Mouse (Mus musculus) heart, embryonic 14.5 days (tissue): Measurements from ENCODE around the gene Taf6l. TPM values are rescaled to one million over a fixed set of nuclear protein-coding genes. Genes with fewer than 3 reads are reported as not detected.
A peak's percentile ranks its signal among the peaks of the same experiment; 100 is the strongest.
"Not testable (repeated sequence)": the region's sequence is repeated elsewhere in the genome, so short reads cannot be mapped to it uniquely, and the experiment has no call there.

Source experiments
- ATAC-seq: fragments of 200-750 bp; cut with Nextera tagmentation; 2 replicates; pipeline ENCODE4 v1.8.0; 2017; ENCODE audit warnings: low read depth, moderate TSS enrichment; ENCODE audit not compliant: insufficient number of reproducible peaks, insufficient read depth, low FRiP score
- H3K27ac ChIP-seq, 2 experiments: fragments of 200-500 bp in 1 of 2; fragments of 300-500 bp in 1 of 2; sonication (generic) in 1 of 2; replicated peaks in 1 of 2; 2 replicates each; pipeline ENCODE4 v1.5.1; 2012 to 2014; ENCODE audit warnings: low read depth in 2 of 2, low read length in 2 of 2, control low read depth in 1 of 2, mild to moderate bottlenecking in 1 of 2, mixed read lengths in 1 of 2; ENCODE audit not compliant: control insufficient read depth in 1 of 2, insufficient read depth in 1 of 2
- H3K27me3 ChIP-seq: fragments of 300-500 bp; sonication (generic); 2 replicates; pipeline ENCODE4 v1.6.1; 2014; ENCODE audit warnings: mild to moderate bottlenecking, low read length, control low read depth; ENCODE audit not compliant: control insufficient read depth, insufficient read depth
- H3K36me3 ChIP-seq: fragments of 300-500 bp; sonication (generic); 2 replicates; pipeline ENCODE4 v1.6.1; 2014; ENCODE audit warnings: mild to moderate bottlenecking, control low read depth, low read length, mixed read lengths; ENCODE audit not compliant: control insufficient read depth, insufficient read depth
- H3K4me1 ChIP-seq, 2 experiments: fragments of 200-500 bp in 1 of 2; fragments of 300-500 bp in 1 of 2; sonication (generic) in 1 of 2; 2 replicates each; pipeline ENCODE4 v1.6.1; 2012 to 2014; ENCODE audit warnings: low read length in 2 of 2, control low read depth in 1 of 2, mixed read lengths in 1 of 2; ENCODE audit not compliant: control insufficient read depth in 2 of 2, insufficient read depth in 2 of 2
- H3K4me2 ChIP-seq: fragments of 300-500 bp; sonication (generic); 2 replicates; pipeline ENCODE4 v1.6.1; 2014; ENCODE audit warnings: mild to moderate bottlenecking, low read length
- H3K4me3 ChIP-seq, 2 experiments: fragments of 200-500 bp in 1 of 2; fragments of 300-500 bp in 1 of 2; sonication (generic) in 1 of 2; 2 replicates each; pipeline ENCODE4 v1.5.1; 2012 to 2014; ENCODE audit warnings: low read length in 2 of 2, mild to moderate bottlenecking in 2 of 2, control low read depth in 1 of 2, low read depth in 1 of 2, moderate library complexity in 1 of 2; ENCODE audit not compliant: control insufficient read depth in 1 of 2, insufficient read depth in 1 of 2
- H3K9ac ChIP-seq: fragments of 300-500 bp; sonication (generic); 2 replicates; pipeline ENCODE4 v1.6.1; 2014; ENCODE audit warnings: mild to moderate bottlenecking, low read length
- H3K9me3 ChIP-seq: fragments of 300-500 bp; sonication (generic); 2 replicates; pipeline ENCODE4 v1.6.1; 2016; ENCODE audit warnings: low read length, control low read depth; ENCODE audit not compliant: control insufficient read depth
- WGBS: fragments of 180-500 bp; shearing (Covaris S2); extraction: QIAGEN DNeasy Blood & Tissue Kit; methylation state at CpG from one replicate; pipeline ENCODE4 v1.1.7; 2014; 5-methylcytosine and 5-hydroxymethylcytosine counted together
- polyA plus RNA-seq: library from polyadenylated mRNA; unstranded; fragments of >200 nt; fragmentation: Nextera tagmentation; extraction: Ambion mirVana; gene quantifications from 2 replicates; pipeline ENCODE4 v1.2.1, GENCODE M21; 2014

Gene Taf6l
- polyA plus RNA-seq, 1 experiment from 2014 or later = 10.9 TPM

GRCm38 (mm10) chr19:8735389-8736159 is 50.6 kb downstream of the Taf6l start, which contains the start of gene Wdr74:
TSS of gene Wdr74 (plus strand) at chr19:8735827.
- H3K36me3 ChIP-seq = peaks cover 32% of the 10 kb centered on the region
- peak within 1 kb of the TSS; percentile 87 for H3K9ac ChIP-seq
- ATAC-seq = peak; percentile 84
- H3K27me3 ChIP-seq = no peaks in the 10 kb centered on the region
- peaks cover 1 to 11% of the 10 kb centered on the region in 2 experiments; a peak in 3 of 4 replicates for H3K4me1 ChIP-seq
- peak within 1 kb of the TSS; percentile 95 for H3K4me2 ChIP-seq
- 1% methylated on average over 32 of the region's 32 CpGs for WGBS
- H3K4me3 ChIP-seq = peak within 1 kb of the TSS; percentile 65 to 93
- H3K27ac ChIP-seq = peak within 1 kb of the TSS; percentile 42 to 76
- H3K9me3 ChIP-seq = no peaks in the 10 kb centered on the region

GRCm38 (mm10) chr19:8734334-8734733 is 51.9 kb downstream of the Taf6l start:
- no peak overlapping the region for H3K27ac ChIP-seq
- peaks cover 20% of the 10 kb centered on the region for H3K36me3 ChIP-seq
- 44% methylated on average over 3 of the region's 3 CpGs for WGBS
- H3K4me1 ChIP-seq = peaks cover 0 to 9% of the 10 kb centered on the region in 2 experiments; a peak in 2 of 4 replicates
- no peak for ATAC-seq
- no peak overlapping the region for H3K9ac ChIP-seq
- no peak overlapping the region for H3K4me3 ChIP-seq
- H3K9me3 ChIP-seq = no peaks in the 10 kb centered on the region
- H3K27me3 ChIP-seq = no peaks in the 10 kb centered on the region
- no peak overlapping the region for H3K4me2 ChIP-seq

- H3K27me3 ChIP-seq, H3K4me2 ChIP-seq, ATAC-seq, H3K27ac ChIP-seq, H3K9ac ChIP-seq, H3K9me3 ChIP-seq, H3K4me3 ChIP-seq: not testable (repeated sequence)
- H3K4me1 ChIP-seq = peaks cover 0 to 17% of the 10 kb centered on the region in 2 experiments; a peak in 3 of 4 replicates
- 45% methylated on average over 3 of the region's 3 CpGs for WGBS
- H3K36me3 ChIP-seq = peaks cover 30% of the 10 kb centered on the region
Measured at GRCm38 (mm10) chr19:8728335-8729099, 57.7 kb downstream of the Taf6l start.

GRCm38 (mm10) chr19:8727495-8728114 is 58.6 kb downstream of the Taf6l start:
- peaks cover 30% of the 10 kb centered on the region for H3K36me3 ChIP-seq
- WGBS = 26% methylated on average over 5 of the region's 5 CpGs
- ATAC-seq = no peak

GRCm38 (mm10) chr19:8726609-8727390 is 59.4 kb downstream of the Taf6l start:
- Histone ChIP-seq H3K4me2 (no peak overlapping the region), H3K27me3 (no peaks in the 10 kb centered on the region), H3K9ac (no peak overlapping the region), H3K36me3 (peaks cover 30% of the 10 kb centered on the region), H3K27ac (no peak overlapping the region), H3K9me3 (no peaks in the 10 kb centered on the region), H3K4me3 (no peak overlapping the region), H3K4me1 (peaks cover 2 to 24% of the 10 kb centered on the region in 2 experiments; a peak in 3 of 4 replicates)
- no peak for ATAC-seq
- WGBS = 32% methylated on average over 3 of the region's 3 CpGs

More at GRCm38 (mm10) chr19:8727495-8728114, 58.6 kb downstream of the Taf6l start:
- H3K4me3 ChIP-seq = no peak overlapping the region
- H3K4me1 ChIP-seq = peaks cover 0 to 17% of the 10 kb centered on the region in 2 experiments; a peak in 3 of 4 replicates
- no peak overlapping the region for H3K9ac ChIP-seq
- H3K9me3 ChIP-seq = no peaks in the 10 kb centered on the region
- no peak overlapping the region for H3K4me2 ChIP-seq
- H3K27ac ChIP-seq = no peak overlapping the region; a peak in 1 of 4 replicates
- no peaks in the 10 kb centered on the region for H3K27me3 ChIP-seq

GRCm38 (mm10) chr19:8725081-8725613 is 61.1 kb downstream of the Taf6l start:
- Histone ChIP-seq H3K27me3 (no peaks in the 10 kb centered on the region), H3K36me3 (peaks cover 30% of the 10 kb centered on the region), H3K4me2 (peak overlapping the region; percentile 79), H3K27ac (peak overlapping the region in 1 of 2 experiments; percentile 27; a peak in 1 of 4 replicates), H3K4me1 (peaks cover 2 to 29% of the 10 kb centered on the region in 2 experiments; a peak in 3 of 4 replicates), H3K9ac (peak overlapping the region; percentile 95), H3K4me3 (peak overlapping the region in 1 of 2 experiments; percentile 73; a peak in 2 of 4 replicates), H3K9me3 (no peaks in the 10 kb centered on the region)
- ATAC-seq = no peak
- WGBS = 65% methylated on average over 4 of the region's 4 CpGs
